Mouse (Mus musculus): ENCODE measurements at regions not wholly inside any gene's neighbourhood (a gene's known extent, or its start where the extent isn't known, plus 50 kb on each side); places are given as distances from the start of the nearest gene placed in this dataset.

DNA sequence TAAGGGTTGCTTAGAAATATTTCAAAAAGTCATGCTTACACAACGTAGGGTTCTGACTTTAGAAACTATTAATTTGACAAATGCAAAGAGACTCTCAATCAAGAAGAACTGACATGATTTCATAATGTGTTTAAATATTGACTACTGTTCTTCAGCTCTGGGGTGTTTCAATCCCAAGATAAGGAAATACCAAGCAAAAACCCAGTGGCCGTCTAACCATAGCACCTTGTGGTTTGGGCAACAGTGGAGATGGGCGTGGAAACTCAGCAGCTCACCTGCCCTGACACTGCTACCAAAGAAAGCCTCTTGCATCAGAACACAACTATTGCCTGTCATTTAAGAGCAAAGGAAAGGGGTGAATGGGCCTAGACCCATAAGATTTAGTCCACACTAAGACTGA, 119.9 kb downstream of the Foxa2 start:
- DNase-seq (ENCODE audit: low read depth): no peak

DNA sequence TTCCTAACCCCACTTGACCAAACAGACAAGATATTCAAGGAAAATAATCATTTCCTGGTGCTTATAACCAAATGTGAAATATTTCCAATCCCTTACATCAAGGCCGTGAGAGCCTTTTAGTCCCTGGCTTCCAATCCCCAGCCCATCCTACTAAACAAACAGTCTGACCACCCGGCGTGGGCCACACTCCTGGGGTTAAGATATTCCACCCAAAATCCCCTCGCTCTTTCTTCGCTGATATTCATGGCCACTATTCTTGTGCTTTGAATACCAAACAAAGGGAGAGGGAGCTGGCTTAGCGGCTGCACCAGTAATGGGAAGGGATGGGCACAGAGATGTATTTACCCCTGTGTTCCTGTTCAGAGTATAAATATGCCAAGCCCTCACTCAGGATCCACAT, 139.4 kb downstream of the Foxa2 start:
- DNase-seq (ENCODE audit: low read depth): no peak

DNA sequence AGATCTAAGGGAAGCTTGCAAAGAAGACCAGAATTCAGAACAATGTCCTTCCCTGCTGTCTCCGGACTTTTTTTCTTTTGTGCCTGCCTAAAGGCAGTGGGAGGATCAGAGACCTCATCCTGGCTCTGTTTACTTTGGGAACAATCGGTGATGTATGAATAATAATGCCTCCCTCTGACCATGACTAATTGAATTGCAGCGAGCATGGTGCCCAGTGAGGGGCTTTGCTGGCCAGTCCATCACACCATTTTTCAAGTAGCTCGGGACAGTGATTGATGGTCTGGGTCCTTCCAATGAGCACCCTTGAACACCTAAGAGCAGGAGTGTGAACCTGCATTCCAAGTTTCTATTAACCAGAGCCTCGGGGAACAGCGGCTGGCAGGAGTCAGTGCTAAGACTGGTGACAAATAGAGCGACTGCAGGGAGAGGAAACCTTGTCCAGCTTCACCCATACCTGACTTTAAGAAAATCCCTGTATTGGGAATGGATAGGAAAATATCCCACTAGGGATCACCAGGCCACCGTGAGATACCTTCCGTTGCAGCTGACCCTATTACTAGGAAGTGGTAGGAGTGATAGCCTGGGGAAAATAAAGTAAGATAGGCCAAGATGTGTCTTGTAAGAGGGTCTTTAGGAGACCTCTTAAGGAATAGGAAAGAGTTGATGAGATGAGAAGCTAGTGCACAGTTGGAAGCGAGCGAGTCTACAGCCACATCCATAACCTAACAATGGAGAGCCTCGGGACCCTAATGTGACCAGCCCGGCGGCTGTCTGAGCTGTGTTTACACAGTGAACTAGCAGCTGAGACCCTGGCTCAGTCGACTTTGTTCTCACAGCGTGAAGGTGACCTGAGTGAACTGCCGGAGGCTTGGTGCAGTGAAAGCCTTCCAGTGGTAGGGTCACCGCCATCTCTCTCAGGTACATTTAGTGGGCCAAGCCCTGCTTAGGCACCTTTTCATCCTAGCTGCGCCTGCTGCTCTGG, 140.7 kb downstream of the Foxa2 start:
- DNase-seq (ENCODE audit: low read depth): no peak

DNA sequence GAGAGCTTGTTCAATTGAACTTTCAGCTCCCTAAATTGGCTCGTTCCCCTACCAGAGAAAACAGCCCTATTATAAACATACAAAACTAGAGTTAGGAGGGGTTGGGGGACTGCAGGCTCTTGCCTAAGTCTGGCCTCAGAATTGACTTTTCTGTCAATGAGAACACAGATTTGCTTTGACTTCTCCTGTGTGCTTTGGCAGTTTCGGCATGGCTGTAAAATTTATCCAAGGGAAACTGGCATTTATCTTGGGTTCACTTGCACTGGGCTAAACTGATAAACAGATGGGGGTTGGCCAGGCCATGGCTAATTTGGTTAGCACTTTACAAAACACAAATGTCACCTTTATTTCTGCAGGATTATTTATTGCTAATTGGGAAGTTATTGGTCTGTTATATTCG, 141.7 kb downstream of the Foxa2 start:
- DNase-seq (ENCODE audit: low read depth): no peak

DNA sequence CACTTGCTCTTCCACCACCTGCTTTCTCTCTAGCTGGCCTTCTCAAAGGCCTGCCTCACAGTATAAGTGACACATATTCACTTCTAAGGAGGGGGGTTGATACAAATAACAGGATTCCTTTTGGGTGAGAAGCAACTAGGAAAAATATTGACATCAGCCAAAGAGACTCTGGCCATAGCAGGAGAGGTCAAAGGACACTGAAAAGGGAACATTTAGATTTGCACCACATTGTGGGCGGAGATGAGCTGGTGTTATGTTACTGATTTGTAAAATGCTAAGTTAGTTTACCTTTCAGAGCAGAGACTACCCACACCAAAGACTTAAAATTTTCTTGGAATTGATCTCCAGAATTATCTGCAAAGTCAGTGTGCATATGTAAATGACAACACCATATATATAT, 147.5 kb downstream of the Foxa2 start:
- no peak for DNase-seq (ENCODE audit: low read depth)

DNA sequence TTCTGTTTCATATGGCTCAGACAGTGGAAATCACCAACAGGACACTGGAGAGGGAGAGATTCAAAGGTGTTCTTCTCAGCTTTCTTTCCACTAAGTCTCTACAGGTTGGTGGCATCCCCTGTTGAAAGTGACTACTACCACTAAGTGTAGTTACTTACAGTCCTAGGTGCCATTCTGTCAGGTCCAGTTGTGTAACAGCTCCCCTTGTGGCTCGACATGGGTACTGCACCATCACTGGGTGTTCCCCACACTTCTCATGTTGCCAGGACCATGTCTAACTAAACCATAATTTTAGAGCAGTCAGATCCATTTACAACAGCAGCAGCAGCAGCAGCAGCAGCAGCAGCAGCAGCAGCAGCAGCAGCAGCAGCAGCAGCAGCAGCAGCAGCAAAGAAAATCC, 151.1 kb downstream of the Foxa2 start:
- peak; percentile 1 for DNase-seq (ENCODE audit: low read depth)

DNA sequence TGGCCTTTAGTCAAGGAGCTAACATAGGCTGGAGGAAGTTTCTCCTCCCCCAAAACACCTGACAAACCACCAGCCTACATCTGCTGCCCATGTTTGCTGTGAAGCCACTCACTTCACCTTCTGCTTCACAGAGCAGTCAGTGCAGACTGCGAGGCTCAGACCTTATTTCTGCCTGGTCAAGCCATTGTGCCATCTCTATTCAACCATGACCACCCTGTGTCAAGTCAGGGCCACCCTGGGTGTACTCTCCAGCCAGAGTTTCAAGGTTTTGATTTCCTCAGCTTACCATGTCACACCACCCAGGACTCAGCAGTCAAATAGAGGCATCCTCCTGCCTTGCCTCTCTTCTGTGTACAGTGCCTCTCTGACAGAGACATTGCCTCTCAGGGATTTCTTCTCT, 152.6 kb downstream of the Foxa2 start:
- DNase-seq (ENCODE audit: low read depth): no peak

DNA sequence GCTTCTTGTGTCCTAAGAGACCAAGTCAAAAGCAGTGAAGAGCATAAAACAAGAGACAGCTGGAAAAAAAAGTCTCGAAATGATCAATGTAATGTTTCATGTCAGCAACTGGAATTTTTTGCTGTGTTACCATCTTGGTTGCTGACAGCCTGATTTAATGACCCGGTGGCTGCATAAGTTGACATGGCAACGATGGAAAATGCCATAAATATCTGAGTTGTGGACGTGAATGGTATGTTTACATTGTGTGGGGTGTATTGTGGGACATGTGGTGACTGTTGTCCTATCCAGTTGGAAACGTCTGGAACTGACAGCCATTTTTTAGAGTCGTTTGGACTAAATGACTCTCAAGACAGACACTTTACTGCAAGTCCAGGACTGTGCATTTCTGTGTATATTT, 160.6 kb downstream of the Foxa2 start:
- DNase-seq (ENCODE audit: low read depth): no peak

DNA sequence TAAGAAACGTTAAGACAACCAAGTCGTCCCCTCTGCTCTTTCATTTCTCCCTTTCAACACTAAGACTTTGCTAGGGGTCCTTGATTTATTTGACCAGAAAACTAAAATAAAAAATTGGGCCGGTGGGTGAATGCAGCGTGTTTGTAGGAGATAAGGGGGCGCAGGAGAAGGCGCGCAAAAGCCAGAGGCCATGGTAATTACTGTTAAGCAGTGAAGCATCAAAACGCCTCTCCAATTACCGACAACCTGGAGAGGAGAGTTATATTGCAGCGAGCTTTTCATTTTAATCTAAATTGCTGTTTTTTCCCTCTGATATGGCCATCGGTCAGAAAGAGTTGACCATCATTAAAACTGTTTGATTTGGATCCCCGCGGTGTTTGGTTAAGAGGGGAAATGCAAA, 168.9 kb downstream of the Foxa2 start:
- no peak for DNase-seq (ENCODE audit: low read depth)

DNA sequence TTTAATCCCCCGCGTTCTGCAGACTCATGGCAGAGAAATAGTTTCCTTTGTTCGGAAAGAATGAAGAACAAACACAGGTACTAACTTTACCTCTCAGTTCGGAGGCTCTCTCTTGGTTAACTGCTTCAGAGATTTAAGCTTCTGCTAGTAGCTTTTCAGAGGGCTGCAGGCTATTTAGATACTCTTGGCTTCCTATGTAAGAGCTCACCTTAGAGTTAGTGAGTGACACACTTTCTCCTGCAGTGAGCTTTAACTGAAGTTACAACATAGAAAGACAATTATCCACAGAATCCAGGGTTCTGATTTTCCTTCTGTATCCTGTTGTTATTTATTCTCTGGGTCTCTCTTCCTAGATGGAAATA, 169.2 kb downstream of the Foxa2 start:
- no peak for DNase-seq (ENCODE audit: low read depth)

DNA sequence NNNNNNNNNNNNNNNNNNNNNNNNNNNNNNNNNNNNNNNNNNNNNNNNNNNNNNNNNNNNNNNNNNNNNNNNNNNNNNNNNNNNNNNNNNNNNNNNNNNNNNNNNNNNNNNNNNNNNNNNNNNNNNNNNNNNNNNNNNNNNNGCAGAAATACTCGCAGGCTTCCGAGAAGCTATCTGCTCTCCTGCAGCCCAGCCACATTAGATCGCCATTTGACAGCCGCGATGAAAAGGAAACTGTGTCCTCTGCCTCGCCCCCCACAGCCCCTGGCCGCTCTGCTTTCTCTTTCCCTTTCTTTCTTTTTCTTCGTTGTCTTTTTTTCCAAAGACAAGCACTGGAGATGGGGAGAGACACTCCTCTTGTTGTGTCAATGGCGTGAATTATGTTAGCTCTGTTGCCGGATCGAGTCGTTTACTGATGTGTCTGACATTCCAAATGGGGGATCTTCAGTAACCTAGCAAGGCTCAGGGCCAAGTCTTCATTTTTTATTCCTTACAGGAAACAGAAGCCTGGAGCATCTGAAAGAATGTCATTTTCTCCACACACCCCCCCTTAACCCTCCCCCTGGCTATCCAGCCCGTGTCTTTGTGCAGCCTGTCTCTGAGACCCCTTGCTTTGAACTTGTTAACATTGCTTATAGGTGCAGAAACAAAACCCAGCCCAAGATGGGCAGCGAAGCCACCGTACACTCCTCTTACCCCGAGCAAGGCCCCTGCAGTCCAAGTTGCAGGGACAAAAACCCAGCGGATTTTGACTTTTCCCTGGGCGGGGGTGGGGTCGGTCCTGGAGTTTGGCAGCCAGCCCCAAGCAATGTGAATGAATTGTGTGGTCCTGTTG, 169.8 kb downstream of the Foxa2 start:
- no peak for DNase-seq (ENCODE audit: low read depth)

DNA sequence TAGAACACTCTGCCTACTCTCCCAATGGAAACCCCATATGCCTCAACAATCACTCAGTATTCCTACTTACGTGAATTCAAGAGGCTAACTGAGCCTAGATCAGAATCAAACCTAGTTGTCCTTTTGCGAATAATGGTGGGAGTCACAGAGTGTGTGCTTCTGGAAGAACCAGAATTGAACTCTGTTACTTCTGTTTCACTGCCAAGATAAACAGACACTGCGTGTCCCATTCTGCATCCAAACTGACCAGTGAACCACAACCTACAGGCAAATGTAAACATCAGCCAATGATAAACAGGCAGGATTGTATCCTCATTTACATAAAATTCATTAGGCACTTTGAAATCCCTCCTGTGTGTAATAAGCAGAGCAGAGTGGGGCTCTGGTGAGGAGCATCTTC, 173.8 kb downstream of the Foxa2 start:
- no peak for DNase-seq (ENCODE audit: low read depth)

DNA sequence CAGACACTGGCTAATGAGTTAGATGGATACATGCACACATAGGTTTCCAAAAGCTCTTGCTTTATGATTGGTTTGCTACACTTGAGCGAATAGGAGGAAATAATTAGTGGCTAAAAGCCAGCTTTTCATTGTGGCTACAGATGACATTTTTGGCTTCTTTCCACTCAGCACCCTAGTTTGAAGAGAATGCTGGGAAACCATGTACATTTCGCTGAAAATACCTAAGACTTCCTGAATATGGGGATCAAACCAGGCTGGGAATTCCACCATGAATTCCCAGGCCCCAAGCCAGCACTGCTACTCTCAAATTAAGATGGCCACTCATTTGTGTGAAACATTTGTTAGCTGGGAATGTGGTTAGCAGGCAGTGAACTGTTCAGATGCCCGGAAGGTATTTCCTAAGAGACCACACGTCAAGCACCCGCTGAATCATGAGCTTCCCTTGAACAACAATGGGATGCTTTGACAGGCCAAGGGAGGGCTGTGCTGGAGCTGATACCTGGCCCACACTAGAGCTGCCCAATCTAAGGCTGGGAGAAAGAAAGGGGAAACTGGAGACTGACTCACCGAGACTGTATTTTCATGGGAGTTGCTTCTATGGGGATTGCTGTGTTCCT, 195.5 kb downstream of the Foxa2 start:
- no peak for DNase-seq (ENCODE audit: low read depth)

DNA sequence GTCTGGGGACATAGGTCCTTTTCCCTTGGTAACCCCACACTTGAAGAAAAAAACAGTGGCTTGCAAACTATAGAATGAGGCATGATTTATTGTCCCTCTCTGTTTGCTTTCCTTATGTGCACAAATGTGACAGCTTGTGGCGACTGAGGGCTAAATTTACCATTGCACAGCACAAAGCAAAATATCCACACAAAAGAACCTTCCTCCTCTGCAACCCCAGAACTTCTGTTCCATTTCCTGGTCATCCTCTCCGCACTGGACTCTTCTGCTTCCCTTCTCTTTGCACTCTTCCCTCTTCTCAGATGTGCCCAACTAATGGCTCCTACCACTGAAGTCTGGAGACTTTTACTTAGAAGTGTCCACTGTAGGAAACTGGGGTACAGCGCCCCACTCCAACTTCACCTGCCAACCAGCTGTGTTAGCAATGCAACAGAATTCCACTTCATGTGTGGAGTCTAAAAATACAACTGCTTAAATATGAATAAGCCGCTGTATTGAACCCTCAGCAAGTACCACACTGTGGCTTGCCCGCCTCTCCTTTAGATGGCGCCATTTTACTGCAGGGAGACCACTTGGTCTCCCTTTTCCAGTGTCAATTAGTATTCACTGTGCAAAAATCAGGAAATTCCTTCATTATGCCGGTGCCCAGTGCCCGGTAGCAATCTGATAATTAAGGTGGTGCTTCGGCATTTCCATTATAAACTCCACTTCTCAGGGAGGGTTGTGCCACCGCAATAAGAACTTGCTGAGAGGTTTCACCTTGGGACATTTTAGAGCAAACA, 199.6 kb downstream of the Foxa2 start:
- no peak for DNase-seq (ENCODE audit: low read depth)

DNA sequence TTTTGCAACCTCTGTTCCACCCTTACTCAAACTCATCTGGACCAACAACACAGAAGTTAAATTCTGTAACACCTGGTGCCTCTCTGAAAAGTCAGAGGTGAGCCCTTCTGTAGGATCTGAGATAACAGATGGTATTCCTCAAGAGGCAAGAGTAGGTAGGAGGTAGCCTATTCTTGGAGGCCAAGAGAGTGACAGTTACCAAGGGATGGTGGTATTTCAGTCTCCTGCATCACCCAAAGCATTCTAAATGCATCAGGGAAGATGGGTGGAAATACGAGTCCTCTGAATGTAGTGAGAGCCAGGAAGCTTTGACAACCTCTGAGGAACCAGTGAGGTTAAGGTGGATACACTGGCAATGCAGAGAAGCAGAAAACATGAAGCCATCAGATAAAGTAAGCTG, 201.5 kb downstream of the Foxa2 start:
- DNase-seq (ENCODE audit: low read depth): no peak

DNA sequence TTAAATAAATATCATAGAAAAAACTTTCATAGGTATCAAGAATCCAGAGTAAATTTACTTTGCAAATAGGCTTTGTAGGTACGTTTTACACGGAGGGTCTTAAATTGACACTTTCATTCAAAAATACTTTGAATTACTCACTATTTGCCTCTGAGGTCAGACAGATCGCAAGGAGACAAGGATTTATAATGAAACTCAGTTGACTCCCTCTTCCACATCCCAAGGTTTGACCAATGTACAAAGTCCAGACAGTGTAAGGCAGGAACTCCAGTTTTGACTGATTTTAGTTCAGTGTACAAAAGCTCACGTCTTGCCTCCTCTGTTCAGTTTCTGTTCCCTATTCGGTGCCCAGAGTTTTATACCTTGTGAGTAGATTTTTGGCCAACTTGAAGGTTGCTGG, 205.8 kb downstream of the Foxa2 start:
- no peak for DNase-seq (ENCODE audit: low read depth)

DNA sequence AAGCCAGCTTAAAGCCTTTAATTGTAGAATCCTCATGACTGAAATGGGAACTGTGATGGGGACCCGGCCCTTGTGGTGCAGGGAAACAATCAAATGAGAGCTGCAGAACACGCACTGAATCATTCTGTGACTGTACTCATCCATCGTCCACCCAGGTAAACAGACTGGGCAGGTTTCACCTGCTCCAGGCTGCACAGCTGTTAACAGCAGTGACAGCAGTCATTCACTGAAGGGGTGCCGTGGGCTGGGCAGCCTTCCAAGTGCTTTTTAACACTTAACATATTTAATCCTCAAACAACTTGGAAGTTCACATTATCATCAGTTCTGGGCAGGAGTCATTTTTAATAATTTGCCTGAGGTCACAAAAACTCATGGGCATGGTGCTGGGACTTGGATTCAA, 208.2 kb downstream of the Foxa2 start:
- no peak for DNase-seq (ENCODE audit: low read depth)

DNA sequence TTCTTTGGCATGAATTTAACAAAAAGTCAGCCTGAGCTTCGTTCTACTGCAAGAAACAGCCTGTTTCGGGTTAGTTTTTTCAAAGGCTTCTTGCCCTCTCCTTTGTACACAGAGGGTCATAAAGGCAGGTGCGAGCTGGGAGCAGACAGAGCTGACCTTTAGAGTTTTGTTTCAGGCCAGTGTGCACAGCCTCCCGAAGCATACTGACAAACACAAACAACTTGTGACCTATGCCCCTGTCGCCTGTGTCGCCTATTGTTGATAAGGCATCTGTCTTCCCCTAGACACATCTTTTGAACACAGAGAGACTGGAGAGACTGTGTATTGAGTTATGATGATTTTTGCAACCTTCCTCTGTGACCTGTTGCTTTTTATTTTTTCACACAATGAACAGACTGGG, 216.2 kb downstream of the Foxa2 start:
- no peak for DNase-seq (ENCODE audit: low read depth)

DNA sequence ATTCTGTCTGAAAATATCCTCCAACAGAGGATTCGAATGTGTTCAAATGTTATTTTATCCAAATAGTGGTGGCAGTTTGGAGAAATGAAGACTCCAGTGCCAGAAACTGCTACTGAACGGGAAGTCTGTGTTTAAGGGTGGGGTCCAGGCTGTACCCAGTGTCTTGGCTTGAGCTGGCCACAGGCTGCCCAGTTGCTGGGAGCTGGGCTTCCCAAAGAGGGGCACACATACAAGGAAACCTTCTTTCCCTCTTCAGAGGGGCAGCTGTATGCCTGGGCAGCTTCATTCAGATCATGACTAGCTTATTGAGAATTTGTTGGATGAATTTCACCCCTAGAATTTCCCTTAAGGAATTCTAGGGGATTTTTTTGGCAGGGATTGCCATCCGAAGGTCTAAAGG, 229.8 kb downstream of the Foxa2 start:
- no peak for DNase-seq (ENCODE audit: low read depth)

DNA sequence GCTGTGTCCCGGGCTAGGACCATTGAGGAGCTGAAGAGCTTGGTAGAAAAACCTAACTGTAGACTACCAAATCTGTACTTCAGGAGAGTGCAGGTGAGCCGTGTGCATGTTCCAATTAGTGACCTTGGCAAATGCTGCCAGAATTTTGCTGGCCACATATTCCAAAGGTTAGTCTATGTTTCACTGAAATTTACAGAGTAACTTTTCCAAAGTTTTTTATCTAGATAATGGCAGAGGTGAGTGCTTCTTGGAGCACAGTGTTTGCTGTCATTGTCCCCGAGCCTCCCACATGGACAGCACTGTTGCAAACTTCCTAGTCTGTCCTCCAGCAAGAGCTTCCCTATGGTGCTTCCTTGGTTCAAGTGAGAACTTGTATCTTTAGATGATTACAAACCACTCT, 232.5 kb downstream of the Foxa2 start:
- no peak for DNase-seq (ENCODE audit: low read depth)

DNA sequence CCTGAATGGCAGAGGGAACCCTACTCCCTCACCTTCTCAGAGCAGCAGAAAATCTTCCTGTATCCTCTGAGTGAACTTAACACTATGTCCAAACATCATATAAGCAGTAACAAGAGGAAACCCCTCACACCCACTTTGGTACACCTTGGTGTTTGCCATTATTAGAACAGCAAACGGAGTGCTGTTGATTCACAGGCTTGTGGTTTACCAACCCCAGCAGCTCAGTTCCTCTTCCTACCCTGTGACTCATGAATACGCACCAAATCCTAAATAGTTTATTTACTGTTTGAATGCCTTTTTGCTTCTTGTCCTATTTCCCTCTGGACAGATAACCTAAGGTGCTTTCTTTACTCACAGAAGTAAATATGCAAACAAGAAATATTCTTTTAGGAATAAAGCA, 233.3 kb downstream of the Foxa2 start:
- DNase-seq (ENCODE audit: low read depth): no peak

DNA sequence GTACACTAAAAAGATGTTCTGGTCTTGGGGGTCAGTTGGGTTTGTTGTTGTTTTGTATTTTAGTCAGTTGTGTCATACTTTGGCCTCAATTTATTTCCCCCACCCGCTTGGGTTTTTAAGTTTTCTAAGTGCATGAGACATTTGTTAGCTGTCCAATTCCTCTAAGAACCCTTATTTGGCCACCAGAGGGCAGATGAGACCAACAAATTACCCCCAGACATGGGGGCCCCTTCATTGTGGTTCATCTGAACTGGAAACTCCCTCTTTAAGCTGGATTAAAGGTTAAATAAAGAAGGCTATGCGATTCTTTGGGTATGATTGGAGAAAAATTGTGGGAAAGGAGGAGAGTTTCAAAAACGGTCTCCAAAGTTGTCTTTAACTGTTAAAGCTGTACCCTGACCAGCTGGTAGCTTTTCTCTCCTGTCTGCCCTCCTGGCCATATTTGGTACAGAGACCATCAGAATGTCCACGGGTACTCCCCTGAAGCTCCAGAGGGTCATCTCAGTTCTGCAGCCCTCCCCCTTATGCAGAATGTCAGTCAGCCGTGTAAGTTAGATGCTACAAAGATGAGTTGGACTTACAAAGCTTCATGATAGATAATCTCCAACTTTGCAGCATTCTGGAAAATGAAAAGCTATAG, 238.6 kb downstream of the Foxa2 start:
- no peak for DNase-seq (ENCODE audit: low read depth)

Measured in naive thymus-derived CD4-positive, alpha-beta T cell, adult 2 months (primary cell).